Mouse (Mus musculus) gastrocnemius, adult 18-20 months (tissue): Measurements from ENCODE around the gene Psap. TPM values are rescaled to one million over a fixed set of nuclear protein-coding genes. Genes with fewer than 3 reads are reported as not detected.
A peak's percentile ranks its signal among the peaks of the same experiment; 100 is the strongest.

ENCODE experiments used
- DNase-seq: peaks from one replicate; pipeline ENCODE4 v3.0.0; 2021; ENCODE audit warnings: low spot score
- total RNA-seq, 2 experiments: library from RNA; stranded (reverse); gene quantifications; 2 replicates each; pipeline ENCODE4 v1.2.3; 2021

Psap gene
- total RNA-seq, 2 experiments from 2014 or later: 764 to 769 TPM

GRCm38 (mm10) chr10:60347768-60348610 is 70.6 kb downstream of the Psap start:
- DNase-seq: no peak

- peak; percentile 73 for DNase-seq
Measured at GRCm38 (mm10) chr10:60349056-60349455, 71.6 kb downstream of the Psap start.

GRCm38 (mm10) chr10:60349644-60350043 is 72.2 kb downstream of the Psap start:
- DNase-seq: no peak

- no peak for DNase-seq
Measured at GRCm38 (mm10) chr10:60350077-60350804, 72.8 kb downstream of the Psap start.

GRCm38 (mm10) chr10:60350805-60351167 is 73.4 kb downstream of the Psap start:
- peak; percentile 94 for DNase-seq

- DNase-seq: no peak
Measured at GRCm38 (mm10) chr10:60351248-60351647, 73.8 kb downstream of the Psap start.

- DNase-seq: peak; percentile 82
Measured at GRCm38 (mm10) chr10:60351761-60352455, 74.5 kb downstream of the Psap start.

Other genes starting within 250 kb of the Psap start
- gene Spock2, start 171.4 kb upstream of the Psap start, total RNA-seq: 1 to 10 TPM; 5.4 to 5.6 TPM
- under 1 TPM; 0.27 to 0.40 TPM for gene Chst3, start 58.4 kb upstream of the Psap start, total RNA-seq
- gene Vsir, start 69.2 kb downstream of the Psap start, total RNA-seq: 1 to 10 TPM; 3.8 to 4.6 TPM
- not detected for gene Gm17455, start 122.1 kb downstream of the Psap start, total RNA-seq